Mouse (Mus musculus) neural tube, embryonic 12.5 days (tissue): ENCODE data around the gene Casp1. TPM values are rescaled to one million over a fixed set of nuclear protein-coding genes. Genes with fewer than 3 reads are reported as not detected.

Source experiments
- ATAC-seq: fragments of 200-750 bp; cut with Nextera tagmentation; 2 replicates; pipeline ENCODE4 v1.8.0; 2017; ENCODE audit warnings: low read depth, mild to moderate bottlenecking, moderate TSS enrichment, moderate library complexity; ENCODE audit not compliant: low FRiP score
- H3K27ac ChIP-seq: fragments of 300-500 bp; sonication (generic); 2 replicates; pipeline ENCODE4 v1.5.1; 2016
- H3K27me3 ChIP-seq: fragments of 300-500 bp; sonication (generic); replicated peaks from 2 replicates; pipeline ENCODE4 v1.6.1; 2016; ENCODE audit warnings: mild to moderate bottlenecking
- H3K36me3 ChIP-seq: fragments of 300-500 bp; sonication (generic); 2 replicates; pipeline ENCODE4 v1.6.1; 2016; ENCODE audit warnings: mild to moderate bottlenecking
- H3K4me1 ChIP-seq: fragments of 300-500 bp; sonication (generic); 2 replicates; pipeline ENCODE4 v1.6.1; 2016
- H3K4me2 ChIP-seq: fragments of 300-500 bp; sonication (generic); replicated peaks from 2 replicates; pipeline ENCODE4 v1.6.1; 2016; ENCODE audit warnings: mild to moderate bottlenecking
- H3K4me3 ChIP-seq: fragments of 300-500 bp; sonication (generic); 2 replicates; pipeline ENCODE4 v1.5.1; 2016
- H3K9ac ChIP-seq: fragments of 300-500 bp; sonication (generic); 2 replicates; pipeline ENCODE4 v1.6.1; 2016; ENCODE audit warnings: mild to moderate bottlenecking
- H3K9me3 ChIP-seq: fragments of 300-500 bp; sonication (generic); 2 replicates; pipeline ENCODE4 v1.6.1; 2016; ENCODE audit warnings: mild to moderate bottlenecking
- WGBS: fragments of 180-500 bp; shearing (Covaris S2); methylation state at CpG from one replicate; pipeline ENCODE4 v1.1.7; 2016; 5-methylcytosine and 5-hydroxymethylcytosine counted together
- polyA plus RNA-seq: library from polyadenylated mRNA; unstranded; fragments of >200 nt; fragmentation: Nextera tagmentation; extraction: Ambion mirVana; gene quantifications from 2 replicates; pipeline ENCODE4 v1.2.1, GENCODE M21; 2016

The Casp1 gene
- 0.58 and 0.83 TPM in 2 replicates for polyA plus RNA-seq

- Histone ChIP-seq H3K36me3 (no peaks in the 10 kb centered on the region), H3K4me3 (no peak within 1 kb of the TSS), H3K4me1 (no peaks in the 10 kb centered on the region), H3K9me3 (no peaks in the 10 kb centered on the region), H3K27ac (no peak within 1 kb of the TSS), H3K27me3 (no peaks in the 10 kb centered on the region), H3K4me2 (no peak within 1 kb of the TSS), H3K9ac (no peak within 1 kb of the TSS)
- no peak for ATAC-seq
- WGBS = 78% methylated on average over 11 of the region's 11 CpGs
These were observed at the start of gene Casp1 for GRCm38 (mm10) chr9:5298329-5299131. Casp1 (plus strand) TSS chr9:5298517.

- no peak for ATAC-seq
- Histone ChIP-seq H3K36me3 (no peaks in the 10 kb centered on the region), H3K27me3 (no peaks in the 10 kb centered on the region), H3K27ac (no peak overlapping the region), H3K4me2 (no peak overlapping the region), H3K9me3 (no peaks in the 10 kb centered on the region), H3K4me1 (no peaks in the 10 kb centered on the region), H3K4me3 (no peak overlapping the region), H3K9ac (no peak overlapping the region)
- WGBS = 76% methylated on average over 2 of the region's 2 CpGs
These were observed 34.3 kb upstream of the Casp1 start for GRCm38 (mm10) chr9:5263951-5264475.

- Histone ChIP-seq H3K9me3 (no peaks in the 10 kb centered on the region), H3K9ac (no peak overlapping the region), H3K4me3 (no peak overlapping the region), H3K27me3 (no peaks in the 10 kb centered on the region), H3K4me2 (no peak overlapping the region), H3K36me3 (no peaks in the 10 kb centered on the region), H3K27ac (no peak overlapping the region), H3K4me1 (no peaks in the 10 kb centered on the region)
- WGBS = 91% methylated on average over 2 of the region's 2 CpGs
- no peak for ATAC-seq
These were observed 28.0 kb upstream of the Casp1 start for GRCm38 (mm10) chr9:5270274-5270673.

GRCm38 (mm10) chr9:5270884-5271283 lies 27.4 kb upstream of the Casp1 start:
- Histone ChIP-seq H3K27me3 (no peaks in the 10 kb centered on the region), H3K27ac (no peak overlapping the region), H3K9me3 (no peaks in the 10 kb centered on the region), H3K4me2 (no peak overlapping the region), H3K4me3 (no peak overlapping the region), H3K9ac (no peak overlapping the region), H3K4me1 (no peaks in the 10 kb centered on the region), H3K36me3 (no peaks in the 10 kb centered on the region)
- 41% methylated on average over 1 of the region's 1 CpGs for WGBS
- no peak for ATAC-seq

GRCm38 (mm10) chr9:5271334-5271845 lies 26.9 kb upstream of the Casp1 start:
- no peak overlapping the region for H3K27ac ChIP-seq
- no peaks in the 10 kb centered on the region for H3K9me3 ChIP-seq
- no peak overlapping the region for H3K4me2 ChIP-seq
- no peak for ATAC-seq
- H3K27me3 ChIP-seq = no peaks in the 10 kb centered on the region
- 68% methylated on average over 6 of the region's 6 CpGs for WGBS
- H3K36me3 ChIP-seq = no peaks in the 10 kb centered on the region
- H3K9ac ChIP-seq = no peak overlapping the region
- H3K4me3 ChIP-seq = no peak overlapping the region
- H3K4me1 ChIP-seq = no peaks in the 10 kb centered on the region

GRCm38 (mm10) chr9:5286071-5286470 lies 12.2 kb upstream of the Casp1 start:
- Histone ChIP-seq H3K4me2 (no peak overlapping the region), H3K4me1 (no peaks in the 10 kb centered on the region), H3K36me3 (no peaks in the 10 kb centered on the region), H3K27me3 (no peaks in the 10 kb centered on the region), H3K4me3 (no peak overlapping the region), H3K9me3 (no peaks in the 10 kb centered on the region), H3K27ac (no peak overlapping the region), H3K9ac (no peak overlapping the region)
- 75% methylated on average over 2 of the region's 2 CpGs for WGBS
- no peak for ATAC-seq

- Histone ChIP-seq H3K4me3 (no peak overlapping the region), H3K4me2 (no peak overlapping the region), H3K27me3 (no peaks in the 10 kb centered on the region), H3K9ac (no peak overlapping the region), H3K9me3 (no peaks in the 10 kb centered on the region), H3K27ac (no peak overlapping the region), H3K4me1 (no peaks in the 10 kb centered on the region), H3K36me3 (no peaks in the 10 kb centered on the region)
- ATAC-seq = no peak
These were observed 11.7 kb upstream of the Casp1 start for GRCm38 (mm10) chr9:5286597-5286996.

- Histone ChIP-seq H3K36me3 (no peaks in the 10 kb centered on the region), H3K4me3 (no peak overlapping the region), H3K27ac (no peak overlapping the region), H3K4me2 (no peak overlapping the region), H3K27me3 (no peaks in the 10 kb centered on the region), H3K9me3 (no peaks in the 10 kb centered on the region), H3K9ac (no peak overlapping the region), H3K4me1 (no peaks in the 10 kb centered on the region)
- no peak for ATAC-seq
- WGBS = 81% methylated on average over 2 of the region's 2 CpGs
These were observed 1.7 kb upstream of the Casp1 start for GRCm38 (mm10) chr9:5296354-5297237.

- ATAC-seq = no peak
- H3K27me3 ChIP-seq = no peaks in the 10 kb centered on the region
- H3K27ac ChIP-seq = no peak overlapping the region
- H3K36me3 ChIP-seq = no peaks in the 10 kb centered on the region
- WGBS = 71% methylated on average over 2 of the region's 2 CpGs
- H3K4me1 ChIP-seq = no peaks in the 10 kb centered on the region
- H3K9me3 ChIP-seq = no peaks in the 10 kb centered on the region
- no peak overlapping the region for H3K9ac ChIP-seq
- no peak overlapping the region for H3K4me3 ChIP-seq
- H3K4me2 ChIP-seq = no peak overlapping the region
These were observed 740 bp downstream of the Casp1 start for GRCm38 (mm10) chr9:5299132-5299381.

GRCm38 (mm10) chr9:5308561-5308960 lies 10.2 kb downstream of the Casp1 start, which contains the start of gene Casp4:
Casp4 (plus strand) TSS chr9:5308828.
- Histone ChIP-seq H3K9me3 (no peaks in the 10 kb centered on the region), H3K4me2 (no peak within 1 kb of the TSS), H3K36me3 (no peaks in the 10 kb centered on the region), H3K27me3 (no peaks in the 10 kb centered on the region), H3K27ac (no peak within 1 kb of the TSS), H3K4me3 (no peak within 1 kb of the TSS), H3K9ac (no peak within 1 kb of the TSS), H3K4me1 (no peaks in the 10 kb centered on the region)
- WGBS = 71% methylated on average over 5 of the region's 5 CpGs
- ATAC-seq = no peak

GRCm38 (mm10) chr9:5310112-5310511 lies 11.8 kb downstream of the Casp1 start:
- Histone ChIP-seq H3K9me3 (no peaks in the 10 kb centered on the region), H3K4me3 (no peak overlapping the region), H3K27me3 (no peaks in the 10 kb centered on the region), H3K9ac (no peak overlapping the region), H3K27ac (no peak overlapping the region), H3K36me3 (no peaks in the 10 kb centered on the region), H3K4me1 (no peaks in the 10 kb centered on the region), H3K4me2 (no peak overlapping the region)
- no peak for ATAC-seq

GRCm38 (mm10) chr9:5311435-5311834 lies 13.1 kb downstream of the Casp1 start:
- no peak overlapping the region for H3K4me2 ChIP-seq
- H3K27ac ChIP-seq = no peak overlapping the region
- no peaks in the 10 kb centered on the region for H3K27me3 ChIP-seq
- H3K36me3 ChIP-seq = no peaks in the 10 kb centered on the region
- H3K9ac ChIP-seq = no peak overlapping the region
- WGBS = 74% methylated on average over 4 of the region's 4 CpGs
- H3K9me3 ChIP-seq = no peaks in the 10 kb centered on the region
- H3K4me3 ChIP-seq = no peak overlapping the region
- ATAC-seq = no peak
- H3K4me1 ChIP-seq = no peaks in the 10 kb centered on the region
